Mouse (Mus musculus): ENCODE measurements at regions not wholly inside any gene's neighbourhood (a gene's known extent, or its start where the extent isn't known, plus 50 kb on each side); places are given as distances from the start of the nearest gene placed in this dataset.

GRCm38 (mm10) chr13:59315811-59316210, 269.2 kb downstream of the Agtpbp1 start:
- DNase-seq (ENCODE audit: low spot score): no peak

GRCm38 (mm10) chr13:59314419-59314818, 270.6 kb downstream of the Agtpbp1 start:
- DNase-seq (ENCODE audit: low spot score): no peak

- no peak for DNase-seq (ENCODE audit: low spot score)
Observed at GRCm38 (mm10) chr13:59313725-59314330, 271.2 kb downstream of the Agtpbp1 start.

GRCm38 (mm10) chr13:59292905-59293304, 292.1 kb downstream of the Agtpbp1 start:
- DNase-seq (ENCODE audit: low spot score): no peak

GRCm38 (mm10) chr13:59289127-59289526, 295.9 kb downstream of the Agtpbp1 start:
- DNase-seq (ENCODE audit: low spot score): peak; percentile 35

GRCm38 (mm10) chr13:59281199-59281598, 303.8 kb downstream of the Agtpbp1 start:
- DNase-seq (ENCODE audit: low spot score): no peak

- no peak for DNase-seq (ENCODE audit: low spot score)
Observed at GRCm38 (mm10) chr13:59279136-59279535, 305.9 kb downstream of the Agtpbp1 start.

GRCm38 (mm10) chr13:59271661-59272060, 313.4 kb downstream of the Agtpbp1 start:
- DNase-seq (ENCODE audit: low spot score): no peak

- DNase-seq (ENCODE audit: low spot score): no peak
Observed at GRCm38 (mm10) chr13:59266854-59267253, 318.2 kb downstream of the Agtpbp1 start.

- DNase-seq (ENCODE audit: low spot score): no peak
Observed at GRCm38 (mm10) chr13:59264126-59264525, 320.9 kb downstream of the Agtpbp1 start.

GRCm38 (mm10) chr13:59261924-59262323, 323.1 kb downstream of the Agtpbp1 start:
- DNase-seq (ENCODE audit: low spot score): no peak

- DNase-seq (ENCODE audit: low spot score): no peak
Observed at GRCm38 (mm10) chr13:59255798-59256435, 329.1 kb downstream of the Agtpbp1 start.

GRCm38 (mm10) chr13:59253667-59254558, 331.1 kb downstream of the Agtpbp1 start:
- no peak for DNase-seq (ENCODE audit: low spot score)

- peak; percentile 65 for DNase-seq (ENCODE audit: low spot score)
Observed at GRCm38 (mm10) chr13:59251252-59252006, 333.6 kb downstream of the Agtpbp1 start.

GRCm38 (mm10) chr13:59248411-59248810, 336.6 kb downstream of the Agtpbp1 start:
- DNase-seq (ENCODE audit: low spot score): no peak

- DNase-seq (ENCODE audit: low spot score): no peak
Observed at GRCm38 (mm10) chr13:59246984-59247537, 338.0 kb downstream of the Agtpbp1 start.

GRCm38 (mm10) chr13:59246070-59246469, 339.0 kb downstream of the Agtpbp1 start:
- no peak for DNase-seq (ENCODE audit: low spot score)

- DNase-seq (ENCODE audit: low spot score): no peak
Observed at GRCm38 (mm10) chr13:59244622-59245021, 340.4 kb downstream of the Agtpbp1 start.

- no peak for DNase-seq (ENCODE audit: low spot score)
Observed at GRCm38 (mm10) chr13:59242671-59243070, 342.4 kb downstream of the Agtpbp1 start.

- DNase-seq (ENCODE audit: low spot score): peak; percentile 51
Observed at GRCm38 (mm10) chr13:59238696-59239095, 346.3 kb downstream of the Agtpbp1 start.

GRCm38 (mm10) chr13:59235836-59236235, 349.2 kb downstream of the Agtpbp1 start:
- DNase-seq (ENCODE audit: low spot score): no peak

GRCm38 (mm10) chr13:59229111-59229541, 355.9 kb downstream of the Agtpbp1 start:
- no peak for DNase-seq (ENCODE audit: low spot score)
